Mouse (Mus musculus): ENCODE measurements around the gene Spred2.

The Spred2 gene

DNA sequence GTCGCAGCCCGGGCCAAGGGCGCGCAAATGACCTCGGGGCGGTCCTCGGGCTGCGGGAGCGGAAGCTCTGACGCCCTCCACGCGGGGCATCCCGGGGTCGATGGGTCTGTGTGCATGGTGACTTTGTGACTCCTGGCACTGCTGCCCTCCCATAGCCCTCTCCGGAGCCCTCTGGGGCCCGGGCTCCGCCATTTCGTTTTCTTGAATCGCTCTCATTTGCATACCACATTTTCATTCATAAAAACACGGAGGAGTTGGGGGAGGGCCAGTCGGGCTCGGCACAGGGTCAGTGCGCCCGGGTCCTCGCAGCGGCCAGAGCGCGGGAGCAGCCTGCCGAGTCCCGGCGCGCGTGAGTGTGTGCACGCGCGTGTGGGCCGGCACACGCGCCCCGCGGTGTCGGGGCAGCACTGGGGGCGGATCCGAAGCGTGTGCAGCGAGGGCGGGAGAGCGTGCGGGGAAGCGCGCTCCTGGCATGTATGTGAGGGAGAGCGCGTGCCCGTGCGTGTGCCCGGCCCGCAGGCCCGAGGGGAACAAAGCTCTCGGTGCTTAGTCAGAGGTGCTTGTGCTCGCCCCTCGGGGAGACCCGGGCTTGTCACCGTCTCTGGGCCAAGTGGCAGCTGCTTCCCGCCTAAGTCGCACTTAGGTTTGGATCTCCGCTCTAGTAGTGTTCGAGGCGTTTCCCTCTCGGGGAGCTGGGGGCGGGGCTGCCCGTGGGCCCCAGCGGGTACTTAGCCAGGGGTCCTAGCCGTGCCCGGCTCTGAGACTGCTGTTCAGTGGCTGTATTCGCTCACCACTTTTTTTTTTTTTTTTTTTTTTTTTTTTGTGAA is 1.2 kb downstream of the Spred2 start:
- DNase-seq (ENCODE audit: extremely low spot score, low read depth, low spot score) = no peak

DNA sequence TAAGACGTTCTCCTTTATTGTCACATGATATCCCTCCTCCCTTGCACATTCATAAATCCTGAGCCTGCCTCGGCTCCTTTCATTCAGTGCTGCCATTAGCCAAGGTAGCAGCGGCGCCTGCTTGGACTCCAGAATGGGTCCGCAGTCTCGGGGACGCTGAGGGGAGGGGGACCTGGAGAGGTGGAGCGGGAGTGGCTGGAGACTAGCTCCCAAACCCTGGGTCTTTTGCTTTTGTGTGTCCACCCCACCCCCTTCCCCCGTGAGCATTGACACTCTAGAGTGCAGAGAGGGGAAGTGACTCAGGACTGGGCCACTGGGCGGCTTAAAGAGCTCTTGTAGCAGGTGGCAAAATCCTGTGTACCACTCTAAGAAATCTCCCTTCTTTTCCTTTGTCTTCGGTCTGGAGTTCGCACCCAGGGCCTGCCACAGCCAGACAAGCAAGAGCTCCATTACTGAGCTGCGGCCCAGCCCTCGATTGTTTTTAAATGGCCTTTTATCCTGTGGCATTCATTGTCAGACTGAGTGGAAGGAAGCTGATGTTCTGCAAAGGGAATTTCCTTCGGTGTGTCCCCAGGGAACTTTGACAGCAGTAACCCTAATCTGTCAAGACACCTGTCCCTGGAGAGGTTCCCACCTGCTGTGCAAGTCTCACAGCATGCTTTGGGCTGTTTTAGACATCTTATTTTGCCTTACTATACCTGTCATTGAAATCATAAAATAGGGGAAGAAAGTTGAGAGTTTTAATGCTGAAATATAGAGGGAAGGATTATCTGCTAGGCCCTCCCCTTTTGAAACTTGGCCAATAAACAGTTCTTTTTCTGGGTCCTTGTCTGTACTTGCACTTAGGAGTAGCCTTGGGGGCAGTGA is 2.0 kb downstream of the Spred2 start:
- no peak for DNase-seq (ENCODE audit: extremely low spot score, low read depth, low spot score)

DNA sequence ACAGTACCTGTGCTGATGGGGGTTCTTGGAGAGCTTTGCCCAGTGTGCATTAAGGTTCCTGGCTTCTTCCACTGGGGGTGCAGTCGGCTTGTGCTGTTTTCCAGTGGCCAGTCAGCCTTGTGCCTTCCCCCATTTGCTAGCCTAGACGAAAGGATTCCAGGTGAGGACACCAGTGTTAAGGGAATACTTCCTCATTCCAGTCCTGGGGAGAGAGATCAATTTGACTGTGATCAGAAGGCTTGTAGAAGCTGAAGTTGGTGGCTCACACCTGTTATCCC is 2.6 kb downstream of the Spred2 start:
- no peak for DNase-seq (ENCODE audit: extremely low spot score, low read depth, low spot score)

DNA sequence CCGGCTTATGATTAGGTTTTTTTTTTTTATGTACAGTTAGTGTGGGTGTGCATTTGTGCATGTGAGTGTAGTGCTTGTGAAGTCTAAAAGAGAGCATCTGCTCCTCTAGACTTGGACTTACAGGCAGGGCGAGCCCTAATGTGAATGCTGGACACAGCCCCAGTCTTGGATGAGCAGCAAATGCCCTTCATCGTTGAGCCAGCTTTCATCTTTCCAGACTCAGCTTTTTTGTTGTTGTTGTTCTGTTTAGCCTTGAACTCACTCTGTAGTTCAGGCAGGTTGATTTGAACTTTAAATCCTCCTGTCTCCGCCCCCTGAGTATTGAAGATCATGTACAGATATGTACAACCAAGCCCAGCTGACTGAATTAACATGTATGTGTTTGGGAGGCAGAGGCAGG is 4.5 kb downstream of the Spred2 start:
- DNase-seq (ENCODE audit: extremely low spot score, low read depth, low spot score) = no peak

DNA sequence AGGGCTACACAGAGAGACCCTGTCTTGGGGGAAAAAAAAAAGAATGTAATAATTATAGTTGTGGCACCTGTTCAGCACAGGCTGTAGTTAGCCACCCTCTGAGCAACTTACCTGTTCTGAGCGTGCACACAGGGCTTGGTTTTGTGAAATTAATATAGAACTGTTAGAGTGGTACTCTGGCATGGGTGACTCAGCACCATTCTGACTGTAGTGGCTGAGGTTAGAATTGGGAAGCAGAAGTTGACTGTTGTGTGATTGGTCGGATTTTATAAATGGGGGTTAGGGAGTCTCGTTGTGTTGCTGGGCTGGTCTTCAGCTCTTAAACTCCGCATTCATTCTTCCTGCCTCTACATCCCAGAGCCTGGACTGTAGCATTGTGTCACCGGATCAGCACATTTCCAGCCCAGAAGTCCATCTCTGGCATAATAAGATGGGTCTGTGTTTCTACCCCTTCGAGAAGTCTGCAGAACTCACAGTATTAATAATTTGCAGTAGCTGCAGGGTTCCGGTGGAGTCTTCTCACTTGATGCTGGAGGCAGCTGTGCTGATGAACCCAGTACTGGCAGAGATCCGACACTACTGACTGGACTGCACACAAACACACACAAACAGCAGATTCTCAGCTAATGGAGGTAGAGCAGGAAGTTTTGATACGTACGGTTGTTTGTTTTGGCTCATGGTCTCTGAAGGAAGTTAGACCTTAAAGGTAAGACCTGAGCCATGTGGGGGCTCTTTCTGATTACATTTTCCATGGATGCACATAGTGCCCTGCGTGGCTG is 5.1 kb downstream of the Spred2 start:
- DNase-seq (ENCODE audit: extremely low spot score, low read depth, low spot score) = no peak

DNA sequence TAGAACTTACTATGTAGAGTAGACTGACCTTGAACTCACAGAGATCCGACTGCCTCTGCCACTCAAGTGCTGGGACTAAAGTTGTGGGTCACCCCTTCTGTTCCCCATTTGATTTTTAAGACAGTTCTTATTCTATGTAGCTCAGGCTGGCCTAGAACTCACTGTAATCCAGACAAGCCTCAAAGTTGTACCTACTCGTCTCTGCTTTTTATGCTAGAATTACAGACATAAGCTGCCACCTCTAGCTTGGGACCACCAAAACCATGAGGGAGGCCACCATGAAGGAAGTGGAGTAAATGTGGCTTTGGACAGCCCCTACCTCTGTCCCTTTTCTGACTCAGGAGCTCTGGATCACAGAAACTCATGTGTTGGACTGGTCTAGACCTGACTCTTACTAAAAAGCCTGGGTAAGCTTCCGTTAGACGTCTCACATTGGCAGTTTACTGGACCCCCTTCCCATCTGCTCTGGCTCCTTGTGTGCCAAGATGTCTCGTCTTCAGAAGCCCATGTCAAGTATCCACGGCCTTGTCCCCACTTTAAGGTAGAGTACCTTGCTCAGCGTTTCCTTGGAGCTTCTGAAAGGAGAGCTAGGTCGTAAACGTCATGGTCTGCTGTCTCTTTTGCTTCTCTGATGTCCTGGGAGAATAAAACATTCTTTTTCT is 7.5 kb downstream of the Spred2 start:
- DNase-seq (ENCODE audit: extremely low spot score, low read depth, low spot score) = no peak

DNA sequence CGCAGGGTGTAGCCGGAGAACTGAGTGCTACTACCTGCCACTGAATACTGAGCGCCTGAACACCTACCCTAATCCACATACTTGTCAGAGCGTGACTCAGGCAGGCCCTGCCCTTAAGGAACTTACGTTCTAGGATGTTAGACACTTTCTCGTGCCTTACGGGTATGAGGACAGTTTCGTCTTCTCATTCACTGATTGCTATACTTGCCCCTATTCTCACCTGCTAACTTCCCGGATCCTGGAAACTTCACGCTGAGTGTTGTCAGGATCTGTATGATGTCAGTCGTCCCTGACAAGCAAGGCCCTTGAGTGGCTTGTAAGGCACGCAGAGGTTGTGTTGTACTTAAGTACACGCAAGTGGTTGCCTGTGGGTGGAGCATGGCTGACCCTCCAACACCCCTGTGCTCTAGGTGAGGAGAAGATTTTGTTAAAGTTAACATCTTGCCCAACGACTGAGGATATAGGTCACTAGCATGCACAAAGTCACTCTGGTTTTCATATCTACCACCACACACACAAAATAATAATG is 8.9 kb downstream of the Spred2 start:
- DNase-seq (ENCODE audit: extremely low spot score, low read depth, low spot score) = no peak

DNA sequence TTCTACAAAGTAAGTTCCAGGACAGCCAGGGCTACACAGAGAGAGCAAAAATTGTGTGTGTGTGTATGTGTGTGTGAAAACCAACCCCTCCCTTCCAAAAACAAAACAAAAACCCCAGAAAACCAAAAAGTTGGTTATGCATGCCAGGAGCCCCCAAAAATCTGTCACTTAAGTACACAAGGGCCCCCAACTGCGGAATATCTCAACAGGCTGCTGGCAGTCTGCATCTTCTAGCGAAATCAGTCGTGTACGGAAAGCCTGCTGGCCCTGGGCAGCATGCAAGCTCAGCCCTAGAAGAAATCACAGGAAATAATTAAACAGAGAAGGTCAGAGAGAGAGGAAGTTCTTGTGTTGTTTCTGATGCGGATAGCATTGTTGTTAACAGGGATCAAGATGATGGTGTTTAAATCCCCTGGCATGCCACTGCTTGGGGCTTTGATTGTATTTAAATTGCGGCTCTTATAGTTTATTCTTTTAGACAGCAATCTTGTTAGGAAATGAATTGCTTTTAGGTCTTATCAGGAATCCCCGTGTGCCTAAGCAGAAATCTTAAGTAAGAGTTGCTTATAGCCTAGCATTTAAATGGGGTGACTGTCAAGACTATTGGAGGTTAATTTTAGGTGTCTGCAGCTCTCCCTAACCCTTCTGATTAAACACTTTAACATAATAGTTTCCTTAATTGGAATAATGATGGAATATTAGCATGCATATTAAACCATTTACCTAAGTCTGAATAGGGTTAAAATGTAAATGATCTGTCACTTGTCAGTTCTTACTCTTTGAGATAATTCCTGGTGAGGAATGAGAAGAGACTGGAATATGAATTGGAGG is 11.6 kb downstream of the Spred2 start:
- no peak for DNase-seq (ENCODE audit: extremely low spot score, low read depth, low spot score)

DNA sequence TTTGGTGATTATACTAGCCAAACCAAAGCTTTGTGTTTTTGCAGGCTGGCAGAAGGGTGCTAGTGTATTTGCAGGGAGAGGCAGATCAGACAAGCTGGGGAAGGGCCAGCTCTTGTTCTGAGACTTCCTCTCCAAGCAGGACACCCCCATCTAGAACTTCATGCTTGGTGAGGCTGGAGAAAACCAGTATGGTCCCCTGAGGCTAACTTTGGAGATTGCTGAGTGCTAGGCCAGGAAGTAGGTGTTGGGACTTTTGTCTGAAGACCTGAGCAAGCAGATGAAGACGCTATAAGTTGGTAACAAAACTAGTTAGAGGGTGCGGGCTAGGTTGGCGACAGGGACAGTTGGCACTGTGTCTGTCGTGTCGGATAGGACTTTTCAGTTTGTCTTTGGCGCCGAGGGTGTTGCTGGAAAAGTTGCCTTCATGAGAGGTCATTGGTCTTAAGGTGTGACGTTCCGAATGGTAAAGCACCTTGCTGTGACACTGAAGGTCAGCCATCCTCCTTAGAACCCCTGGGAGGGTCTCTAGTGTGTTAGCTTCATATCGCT is 14.4 kb downstream of the Spred2 start:
- no peak for DNase-seq (ENCODE audit: extremely low spot score, low read depth, low spot score)

DNA sequence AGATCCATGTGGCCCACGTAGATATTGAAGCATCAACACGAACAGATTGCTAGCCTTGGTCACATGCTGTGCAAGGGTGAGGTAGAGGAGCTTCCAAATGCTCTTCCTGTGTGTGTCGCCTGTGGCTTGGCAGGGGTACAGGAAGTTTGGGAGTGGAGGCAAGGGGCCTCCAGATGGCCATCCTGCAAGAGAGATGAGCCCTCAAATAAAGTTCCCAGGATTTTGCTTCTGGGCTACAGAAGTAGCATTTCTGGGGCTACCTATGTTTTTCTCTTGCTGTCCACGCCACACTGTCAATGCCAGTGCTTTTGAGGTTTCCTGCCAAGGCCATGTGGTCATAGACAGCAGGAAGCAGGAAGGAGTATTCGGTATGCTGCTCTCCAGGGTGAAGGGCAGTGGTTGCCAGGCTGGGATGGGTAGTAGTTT is 15.1 kb downstream of the Spred2 start:
- no peak for DNase-seq (ENCODE audit: extremely low spot score, low read depth, low spot score)

DNA sequence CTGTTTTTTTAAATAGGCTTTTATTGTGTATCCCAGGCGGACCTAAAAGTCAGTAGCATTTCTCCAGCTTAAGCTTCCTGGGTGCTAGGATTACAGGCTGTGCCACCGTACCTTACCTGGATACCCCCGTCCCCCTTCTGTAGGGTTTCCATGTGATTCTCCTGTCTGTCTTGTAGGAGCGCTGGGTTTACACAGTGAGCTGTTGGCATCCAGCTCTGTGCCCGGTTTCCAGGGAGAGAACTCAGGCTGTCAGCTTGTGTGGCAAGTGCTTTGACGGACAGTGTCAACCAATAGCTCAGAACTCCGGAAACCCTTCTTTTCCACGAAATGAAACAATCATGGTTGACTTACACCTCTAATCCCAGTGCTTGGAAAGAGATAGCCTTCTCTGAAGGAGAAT is 15.7 kb downstream of the Spred2 start:
- no peak for DNase-seq (ENCODE audit: extremely low spot score, low read depth, low spot score)

DNA sequence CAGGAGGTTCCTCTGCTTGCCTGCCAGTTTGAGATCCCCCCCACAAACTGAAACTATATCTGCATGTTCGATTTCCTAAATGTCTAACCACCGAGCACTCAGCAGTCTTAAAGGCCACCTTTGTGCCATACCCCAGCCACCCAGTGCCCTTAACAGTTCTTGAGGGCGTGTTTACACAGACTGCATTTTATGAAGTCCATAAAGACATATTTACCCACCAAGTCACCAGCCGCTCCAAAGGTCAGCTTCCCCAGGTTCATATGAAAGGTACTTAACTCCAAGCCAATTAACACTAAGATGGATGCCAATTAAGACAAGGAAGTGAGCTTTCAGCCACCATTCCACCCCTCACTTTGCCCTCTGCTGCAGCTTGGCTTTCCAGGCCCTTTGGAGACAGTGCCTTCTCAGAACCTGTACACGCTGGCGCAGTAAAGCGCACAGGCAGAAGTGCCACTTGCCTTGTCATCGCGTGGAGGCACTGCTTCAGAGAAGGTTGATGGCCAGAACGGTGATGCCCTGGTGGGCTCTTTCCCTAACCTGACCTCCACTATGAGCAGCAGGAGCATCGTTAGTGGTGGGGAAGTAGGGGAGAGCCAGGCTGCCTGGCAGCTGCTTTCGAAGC is 17.1 kb downstream of the Spred2 start:
- no peak for DNase-seq (ENCODE audit: extremely low spot score, low read depth, low spot score)

DNA sequence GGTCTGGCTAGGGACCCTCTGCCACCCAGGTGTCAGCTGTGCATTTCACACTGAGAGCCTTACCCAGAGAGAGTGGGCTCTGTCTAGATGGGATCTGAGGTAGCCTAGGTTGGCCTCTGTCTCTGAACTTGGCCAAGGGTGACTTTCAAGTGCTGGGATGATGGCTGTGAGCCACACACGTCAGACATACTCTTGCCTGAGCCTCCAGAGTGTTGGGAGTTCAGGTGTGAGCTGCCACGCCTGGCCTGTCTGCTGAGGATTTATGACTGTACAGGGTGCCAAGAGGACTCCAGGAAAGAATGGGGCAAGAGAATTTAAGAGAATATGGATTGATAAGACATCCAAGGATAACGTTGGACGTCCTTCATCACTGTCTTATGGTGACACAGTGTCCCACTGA is 17.8 kb downstream of the Spred2 start:
- no peak for DNase-seq (ENCODE audit: extremely low spot score, low read depth, low spot score)

DNA sequence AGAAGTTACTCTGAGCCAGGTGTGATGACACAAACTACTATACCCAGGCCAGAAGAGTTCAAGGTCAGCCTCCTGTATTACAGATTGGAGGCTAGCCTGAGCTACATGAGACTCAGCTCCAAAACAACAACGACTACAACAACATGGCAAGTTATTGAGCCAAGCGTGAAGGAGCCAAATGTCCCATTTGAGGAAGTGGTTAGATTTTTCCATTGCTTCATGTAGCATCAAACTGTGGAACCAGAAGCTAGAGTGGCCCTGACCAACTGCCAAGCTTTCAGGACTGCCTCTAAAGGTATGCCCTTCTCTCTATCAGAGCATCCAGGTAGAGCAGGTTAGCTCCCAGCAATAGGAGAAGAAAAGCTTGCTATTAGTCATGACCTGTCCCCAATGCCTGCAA is 19.6 kb downstream of the Spred2 start:
- no peak for DNase-seq (ENCODE audit: extremely low spot score, low read depth, low spot score)

DNA sequence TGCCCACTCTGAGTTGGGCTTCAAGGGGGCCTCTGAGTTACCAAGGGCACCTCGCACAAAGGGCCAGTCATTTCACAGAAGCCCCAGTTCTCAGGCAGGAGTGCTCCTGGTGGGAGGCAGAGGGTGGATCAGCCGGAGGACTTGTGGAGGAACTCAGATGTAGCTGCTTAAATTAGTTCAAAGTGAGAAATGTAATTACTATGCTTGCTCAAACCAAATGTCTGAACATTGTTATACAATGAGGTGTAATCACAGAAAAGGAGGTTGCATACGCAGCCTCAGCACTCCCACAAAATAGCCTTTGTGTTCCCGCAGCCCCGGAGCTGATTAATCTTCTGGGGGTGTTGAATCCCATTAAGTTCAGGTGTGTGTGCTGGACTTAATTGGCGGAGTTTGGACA is 20.5 kb downstream of the Spred2 start:
- no peak for DNase-seq (ENCODE audit: extremely low spot score, low read depth, low spot score)

DNA sequence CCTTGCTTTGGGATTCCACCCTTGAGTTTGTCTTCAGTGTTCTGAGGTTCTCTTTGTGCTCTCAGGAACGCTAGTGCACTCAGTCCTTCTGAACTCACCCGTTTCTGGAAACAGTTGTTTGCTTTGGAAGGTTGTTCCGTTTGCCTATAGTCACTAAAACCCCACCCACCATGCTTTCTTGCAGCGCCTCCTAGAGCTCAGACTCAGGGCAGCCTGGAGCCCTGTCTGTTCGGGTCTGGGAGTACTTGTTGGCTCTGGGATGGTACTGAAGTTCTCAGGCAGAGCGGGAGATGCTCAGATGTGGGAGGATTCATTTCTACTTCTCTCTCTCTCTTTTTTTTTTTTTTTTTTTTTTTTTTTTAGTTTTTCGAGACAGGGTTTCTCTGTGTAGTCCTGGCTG is 22.5 kb downstream of the Spred2 start:
- DNase-seq (ENCODE audit: extremely low spot score, low read depth, low spot score) = no peak

DNA sequence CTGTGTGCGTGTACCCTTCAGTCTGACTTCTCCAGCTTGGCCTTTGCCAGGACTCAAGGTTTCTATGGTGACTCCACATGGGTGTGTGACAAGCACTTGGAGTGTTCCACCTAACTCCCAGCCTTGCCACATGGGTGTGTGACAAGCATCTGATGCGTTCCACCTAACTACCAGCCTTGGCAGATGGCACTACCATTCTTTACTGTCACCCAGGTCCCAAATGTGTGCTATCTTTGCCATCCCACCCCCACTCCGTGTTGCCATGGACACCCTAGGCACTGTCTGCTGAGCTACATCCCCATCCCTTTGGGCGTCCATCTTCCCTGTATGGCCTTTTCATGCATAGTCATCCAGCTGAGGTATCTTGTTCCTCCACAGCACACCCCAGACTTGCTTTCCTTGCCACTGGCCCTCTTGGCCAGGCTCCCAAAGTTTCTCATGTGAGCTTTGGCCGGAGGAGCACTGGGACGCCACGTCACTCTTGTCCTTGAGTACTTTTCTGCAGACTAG is 23.5 kb downstream of the Spred2 start:
- no peak for DNase-seq (ENCODE audit: extremely low spot score, low read depth, low spot score)

DNA sequence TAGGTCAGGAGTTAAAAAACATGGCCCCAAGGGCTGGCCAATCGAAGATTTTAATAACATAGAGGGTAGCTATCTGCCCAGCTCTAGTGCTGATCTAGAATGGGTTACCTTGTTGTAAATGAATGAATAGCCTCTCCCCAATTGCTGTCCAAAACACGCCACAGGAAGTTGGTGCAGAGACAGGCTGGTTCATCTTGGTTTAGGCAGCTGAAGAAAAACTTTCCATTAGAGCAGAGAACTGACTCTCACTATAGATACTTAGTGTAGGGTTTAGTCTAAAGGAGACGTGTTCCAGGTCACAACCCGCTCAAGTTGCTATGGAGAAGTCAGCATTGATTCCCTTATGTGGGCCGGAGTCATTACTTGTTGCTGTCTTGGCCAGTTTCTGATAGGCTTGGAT is 25.6 kb downstream of the Spred2 start:
- DNase-seq (ENCODE audit: extremely low spot score, low read depth, low spot score) = no peak

DNA sequence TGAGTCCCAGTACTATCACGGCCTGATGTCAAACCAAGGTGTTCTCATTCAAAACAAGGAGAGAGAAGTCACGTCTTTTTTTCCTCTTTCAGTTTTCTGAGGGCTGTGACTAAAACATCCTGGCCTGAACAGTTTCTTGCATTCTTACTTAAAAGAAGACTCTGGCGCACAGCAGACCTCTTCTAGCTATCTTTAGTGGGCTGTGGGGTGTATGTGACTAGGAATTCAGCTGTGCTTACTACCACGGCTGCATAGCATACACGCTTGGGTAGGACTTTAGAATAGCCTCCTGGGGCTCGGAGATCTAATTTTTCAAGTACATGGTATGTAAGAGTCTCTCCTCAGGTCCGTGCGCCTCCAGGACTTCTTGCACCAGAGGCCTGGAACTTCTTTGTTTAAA is 26.0 kb downstream of the Spred2 start:
- no peak for DNase-seq (ENCODE audit: extremely low spot score, low read depth, low spot score)

Data from hindlimb bud, embryonic 11.5 days (tissue).